In genomic region chr14:58084240-58084639, GRCm38 (mm10) we compare ENCODE assay signal across 27 mouse cellular contexts. TPM values are rescaled to one million over a fixed set of nuclear protein-coding genes. Genes with fewer than 3 reads are reported as not detected.
A peak's percentile ranks its signal among the peaks of the same experiment; 100 is the strongest.
DNase-seq lines count a peak whose midpoint lies in the region; ATAC-seq and TF ChIP-seq lines count a peak whose summit lies in the region.
"Had no signal": no experiment of that assay in that cellular context is flagged by ENCODE, and none has a peak within 500 bp of the region (broad histone marks: within the 10 kb centered on the region; RNA-seq: fewer than 3 reads in every experiment).

No protein-coding gene starts in this region.

- DNase-seq in midbrain, postnatal 0 days (ENCODE audit: low spot score), result no peak
- no peak for DNase-seq in midbrain, embryonic 10.5 days (ENCODE audit: low spot score)
- DNase-seq in R1 (ENCODE audit: low read depth, low spot score), result peak; percentile 52
- DNase-seq in Muller cell, postnatal 12 days (ENCODE audit: inconsistent ontology term), result no peak
- DNase-seq: adrenal gland, postnatal 10 days; cerebellum, adult 9-11 months; gastrocnemius, postnatal 10 days; kidney, adult 2 months; kidney, postnatal 10 days; liver, embryonic 13.5 days; right cerebral cortex, adult 18-20 months; thymus, adult 2 months; thymus, postnatal 4 days had no signal

- H3K4me3 ChIP-seq in intestine, postnatal 0 days (ENCODE audit: low read depth, low read length), result no peak overlapping the region
- no peak overlapping the region for H3K4me3 ChIP-seq in intestine, embryonic 16.5 days (ENCODE audit: low read length)
- H3K4me3 ChIP-seq in midbrain, postnatal 0 days (ENCODE audit: low read depth, low read length), result no peak overlapping the region
- H3K4me3 ChIP-seq in midbrain, embryonic 10.5 days, result no peak overlapping the region
- H3K4me3 ChIP-seq: embryonic facial prominence, embryonic 13.5 days; erythroblast, embryonic 14.5 days; hindbrain, embryonic 10.5 days; limb, embryonic 12.5 days; liver, embryonic 13.5 days; neural tube, embryonic 15.5 days had no signal

- 0 out of 2 replicates have a peak, but pooled peaks cover 4% of the 10 kb centered on the region for H3K36me3 ChIP-seq in intestine, postnatal 0 days (ENCODE audit: control insufficient read depth, insufficient read depth)
- H3K36me3 ChIP-seq in intestine, embryonic 16.5 days (ENCODE audit: control insufficient read depth, insufficient read depth, low read length), result no peaks in the 10 kb centered on the region
- no peaks in the 10 kb centered on the region for H3K36me3 ChIP-seq in midbrain, postnatal 0 days (ENCODE audit: insufficient read depth, low read length)
- H3K36me3 ChIP-seq in midbrain, embryonic 10.5 days, result no peaks in the 10 kb centered on the region
- H3K36me3 ChIP-seq: embryonic facial prominence, embryonic 13.5 days; limb, embryonic 12.5 days; liver, embryonic 13.5 days had no signal

- no peak overlapping the region for H3K4me2 ChIP-seq in intestine, postnatal 0 days (replicated peaks; ENCODE audit: low read depth)
- no peak overlapping the region for H3K4me2 ChIP-seq in intestine, embryonic 16.5 days (ENCODE audit: low read depth, low read length)
- H3K4me2 ChIP-seq in midbrain, postnatal 0 days (ENCODE audit: low read depth, low read length, poor library complexity, severe bottlenecking), result no peak overlapping the region
- H3K4me2 ChIP-seq: embryonic facial prominence, embryonic 13.5 days; heart, embryonic 11.5 days; limb, embryonic 12.5 days; liver, embryonic 13.5 days; neural tube, embryonic 15.5 days had no signal

- ATAC-seq in intestine, postnatal 0 days, result no peak
- no peak for ATAC-seq in intestine, embryonic 16.5 days
- ATAC-seq in midbrain, postnatal 0 days (ENCODE audit: low FRiP score), result no peak
- no peak for ATAC-seq in monocyte, adult 5-6 weeks (replicated peaks; ENCODE audit: insufficient number of reproducible peaks, low FRiP score, low TSS enrichment, poor library complexity, severe bottlenecking)
- ATAC-seq: forebrain, embryonic 14.5 days; hindbrain, embryonic 16.5 days; midbrain, embryonic 16.5 days had no signal

- H3K9ac ChIP-seq in intestine, postnatal 0 days (ENCODE audit: low read depth, low read length), result no peak overlapping the region
- no peak overlapping the region for H3K9ac ChIP-seq in intestine, embryonic 16.5 days (ENCODE audit: low read depth, low read length)
- no peak overlapping the region for H3K9ac ChIP-seq in midbrain, postnatal 0 days (replicated peaks; ENCODE audit: low read length, poor library complexity, severe bottlenecking)
- H3K9ac ChIP-seq: embryonic facial prominence, embryonic 13.5 days; limb, embryonic 12.5 days; liver, embryonic 13.5 days; neural tube, embryonic 15.5 days had no signal

- H3K27me3 ChIP-seq in intestine, postnatal 0 days (replicated peaks; ENCODE audit: control insufficient read depth, insufficient read depth, low read length), result no peaks in the 10 kb centered on the region
- H3K27me3 ChIP-seq in intestine, embryonic 16.5 days (replicated peaks; ENCODE audit: control insufficient read depth, insufficient read depth, low read length), result no peaks in the 10 kb centered on the region
- H3K27me3 ChIP-seq in midbrain, postnatal 0 days (ENCODE audit: insufficient read depth, low read length), result no peaks in the 10 kb centered on the region
- H3K27me3 ChIP-seq in midbrain, embryonic 10.5 days (ENCODE audit: low read depth, poor library complexity, severe bottlenecking), result peaks cover 10% of the 10 kb centered on the region
- H3K27me3 ChIP-seq: liver, embryonic 13.5 days; neural tube, embryonic 15.5 days had no signal

- H3K4me1 ChIP-seq in intestine, postnatal 0 days (replicated peaks; ENCODE audit: control insufficient read depth, insufficient read depth, low read length), result no peaks in the 10 kb centered on the region
- H3K4me1 ChIP-seq in intestine, embryonic 16.5 days (ENCODE audit: control insufficient read depth, insufficient read depth, low read length), result peaks cover 8% of the 10 kb centered on the region
- no peaks in the 10 kb centered on the region for H3K4me1 ChIP-seq in midbrain, postnatal 0 days (ENCODE audit: insufficient read depth, low read length)
- H3K4me1 ChIP-seq in midbrain, embryonic 10.5 days, result 0 out of 2 replicates have a peak, but pooled peaks cover 3% of the 10 kb centered on the region
- H3K4me1 ChIP-seq: limb, embryonic 12.5 days; liver, embryonic 13.5 days had no signal

- no peak overlapping the region for H3K27ac ChIP-seq in intestine, postnatal 0 days (ENCODE audit: low read depth, low read length)
- no peak overlapping the region for H3K27ac ChIP-seq in intestine, embryonic 16.5 days (ENCODE audit: low read length)
- no peak overlapping the region for H3K27ac ChIP-seq in midbrain, postnatal 0 days (ENCODE audit: low read depth, low read length)
- H3K27ac ChIP-seq in midbrain, embryonic 10.5 days (replicated peaks), result no peak overlapping the region
- H3K27ac ChIP-seq: embryonic facial prominence, embryonic 13.5 days; hindbrain, embryonic 10.5 days; limb, embryonic 12.5 days; liver, embryonic 13.5 days; macrophage; neural tube, embryonic 15.5 days had no signal

- H3K9me3 ChIP-seq in intestine, postnatal 0 days (ENCODE audit: control insufficient read depth), result no peaks in the 10 kb centered on the region
- no peaks in the 10 kb centered on the region for H3K9me3 ChIP-seq in intestine, embryonic 16.5 days (ENCODE audit: control insufficient read depth, low read length)
- no peaks in the 10 kb centered on the region for H3K9me3 ChIP-seq in midbrain, postnatal 0 days (ENCODE audit: low read length)
- no peaks in the 10 kb centered on the region for H3K9me3 ChIP-seq in midbrain, embryonic 10.5 days (replicated peaks)
- H3K9me3 ChIP-seq: embryonic facial prominence, embryonic 13.5 days; hindbrain, embryonic 10.5 days; limb, embryonic 12.5 days; liver, embryonic 13.5 days; neural tube, embryonic 15.5 days had no signal

- peak; percentile 33 for TF ChIP-seq CTCF in intestine, postnatal 0 days (IDR thresholded peaks at IDR 0.05; ENCODE audit: low read depth)
- peak; percentile 30; the same call in 1 of the 2 replicates for TF ChIP-seq CTCF in midbrain, postnatal 0 days (IDR thresholded peaks at IDR 0.05)

- 99% methylated on average over 3 of the region's 3 CpGs for WGBS in intestine, postnatal 0 days
- 97% methylated on average over 3 of the region's 3 CpGs for WGBS in intestine, embryonic 16.5 days
- WGBS in midbrain, postnatal 0 days, result 95% methylated on average over 3 of the region's 3 CpGs
- 90% methylated on average over 3 of the region's 3 CpGs for WGBS in midbrain, embryonic 10.5 days

RNA-seq across cellular contexts. Expression of gene Fgf9, which starts 13.9 kb away (rescaled TPM):
- polyA plus RNA-seq in intestine, postnatal 0 days (2015; fragmentation: Nextera tagmentation; extraction: Ambion mirVana), result 5.7 TPM in 2 replicates
- polyA plus RNA-seq in intestine, embryonic 16.5 days (2015; fragmentation: Nextera tagmentation; extraction: Ambion mirVana), result 14.9 and 16.1 TPM in 2 replicates
- total RNA-seq in midbrain, postnatal 0 days (2014; rRNA removed), result 7.4 and 7.9 TPM in 2 replicates
- polyA plus RNA-seq in midbrain, postnatal 0 days (2015; fragmentation: Nextera tagmentation; extraction: Ambion mirVana), result 17.7 and 17.8 TPM in 2 replicates
- polyA plus RNA-seq in midbrain, embryonic 10.5 days (2016; fragmentation: Nextera tagmentation; extraction: Ambion mirVana), result 0.70 and 1.8 TPM in 2 replicates
- not detected in 3 replicates for total RNA-seq in monocyte, adult 5-6 weeks (2017)
- total RNA-seq: granulocyte monocyte progenitor cell, adult 5-6 weeks had no signal
- polyA plus RNA-seq: erythroblast, embryonic 14.5 days had no signal
